Mouse (Mus musculus): ENCODE data around the gene Zfyve28. TPM values are rescaled to one million over a fixed set of nuclear protein-coding genes. Genes with fewer than 3 reads are reported as not detected.

Zfyve28 gene
- total and polyA plus RNA-seq, 2 experiments from 2014 or later, result 3.0 to 10.0 TPM

- DNase-seq (ENCODE audit: low spot score) (no peak), ATAC-seq (ENCODE audit: low FRiP score) (no peak)
- no peak overlapping the region for H3K27ac ChIP-seq (ENCODE audit: low read depth, low read length)
- H3K4me3 ChIP-seq (ENCODE audit: low read depth, low read length), result no peak overlapping the region
- no peaks in the 10 kb centered on the region for H3K27me3 ChIP-seq (ENCODE audit: insufficient read depth, low read length)
- H3K36me3 ChIP-seq (ENCODE audit: insufficient read depth, low read length), result no peaks in the 10 kb centered on the region
- no peak for TF ChIP-seq CTCF (IDR thresholded peaks at IDR 0.05)
- H3K4me1 ChIP-seq (ENCODE audit: insufficient read depth, low read length), result no peaks in the 10 kb centered on the region
- H3K4me2 ChIP-seq (ENCODE audit: low read depth, low read length, poor library complexity, severe bottlenecking), result no peak overlapping the region
- WGBS, result 80% methylated on average over 2 of the region's 2 CpGs
- no peaks in the 10 kb centered on the region for H3K9me3 ChIP-seq (ENCODE audit: low read length)
- H3K9ac ChIP-seq (replicated peaks; ENCODE audit: low read length, poor library complexity, severe bottlenecking), result no peak overlapping the region
Measured at GRCm38 (mm10) chr5:34205788-34206187, 82.5 kb downstream of the Zfyve28 start.

GRCm38 (mm10) chr5:34204911-34205310 lies 83.3 kb downstream of the Zfyve28 start:
- ATAC-seq (ENCODE audit: low FRiP score) (no peak), DNase-seq (ENCODE audit: low spot score) (peak; percentile 15)
- 77% methylated on average over 2 of the region's 2 CpGs for WGBS
- peak; percentile 52 for TF ChIP-seq CTCF (IDR thresholded peaks at IDR 0.05)
- H3K27me3 ChIP-seq (ENCODE audit: insufficient read depth, low read length), result no peaks in the 10 kb centered on the region
- H3K9me3 ChIP-seq (ENCODE audit: low read length), result no peaks in the 10 kb centered on the region
- no peak overlapping the region for H3K9ac ChIP-seq (replicated peaks; ENCODE audit: low read length, poor library complexity, severe bottlenecking)
- no peaks in the 10 kb centered on the region for H3K36me3 ChIP-seq (ENCODE audit: insufficient read depth, low read length)
- H3K4me3 ChIP-seq (ENCODE audit: low read depth, low read length), result no peak overlapping the region
- H3K27ac ChIP-seq (ENCODE audit: low read depth, low read length), result no peak overlapping the region
- H3K4me1 ChIP-seq (ENCODE audit: insufficient read depth, low read length), result no peaks in the 10 kb centered on the region
- H3K4me2 ChIP-seq (ENCODE audit: low read depth, low read length, poor library complexity, severe bottlenecking), result no peak overlapping the region

- DNase-seq (ENCODE audit: low spot score) (no peak), ATAC-seq (ENCODE audit: low FRiP score) (no peak)
- 82% methylated on average over 4 of the region's 4 CpGs for WGBS
- no peak overlapping the region for H3K27ac ChIP-seq (ENCODE audit: low read depth, low read length)
- H3K36me3 ChIP-seq (ENCODE audit: insufficient read depth, low read length), result peaks cover 11% of the 10 kb centered on the region; the same call in 1 of the 2 replicates
- no peak overlapping the region for H3K4me3 ChIP-seq (ENCODE audit: low read depth, low read length)
- no peak overlapping the region for H3K9ac ChIP-seq (replicated peaks; ENCODE audit: low read length, poor library complexity, severe bottlenecking)
- no peaks in the 10 kb centered on the region for H3K27me3 ChIP-seq (ENCODE audit: insufficient read depth, low read length)
- H3K4me1 ChIP-seq (ENCODE audit: insufficient read depth, low read length), result no peaks in the 10 kb centered on the region
- no peak overlapping the region for H3K4me2 ChIP-seq (ENCODE audit: low read depth, low read length, poor library complexity, severe bottlenecking)
- no peak for TF ChIP-seq CTCF (IDR thresholded peaks at IDR 0.05)
- H3K9me3 ChIP-seq (ENCODE audit: low read length), result no peaks in the 10 kb centered on the region
Measured at GRCm38 (mm10) chr5:34202006-34202405, 86.2 kb downstream of the Zfyve28 start.

DNA sequence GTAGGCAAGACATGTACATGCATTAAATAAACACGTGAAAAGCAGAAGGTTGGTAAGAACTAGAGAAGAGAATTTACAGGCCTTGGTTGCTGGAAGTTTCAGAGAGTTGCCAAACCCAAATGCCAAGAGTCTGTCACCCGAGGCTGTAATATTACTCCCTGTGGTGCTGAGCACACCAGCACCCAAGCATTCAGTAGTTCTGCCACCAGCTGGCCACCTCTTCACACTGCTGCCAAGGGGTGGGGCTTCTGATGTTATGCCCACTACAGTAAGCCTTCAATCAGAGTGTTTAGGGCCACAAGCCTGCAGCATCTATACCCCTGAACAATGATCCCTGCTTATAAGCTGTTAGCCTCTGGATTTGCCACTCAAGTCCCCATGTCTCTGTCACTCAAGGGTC lies 86.9 kb downstream of the Zfyve28 start:
- H3K9me3 ChIP-seq (ENCODE audit: low read length), result no peaks in the 10 kb centered on the region
- H3K4me1 ChIP-seq (ENCODE audit: insufficient read depth, low read length), result no peaks in the 10 kb centered on the region
- H3K36me3 ChIP-seq (ENCODE audit: insufficient read depth, low read length), result peaks cover 11% of the 10 kb centered on the region; the same call in 1 of the 2 replicates
- TF ChIP-seq CTCF (IDR thresholded peaks at IDR 0.05), result no peak
- H3K4me2 ChIP-seq (ENCODE audit: low read depth, low read length, poor library complexity, severe bottlenecking), result no peak overlapping the region
- H3K27ac ChIP-seq (ENCODE audit: low read depth, low read length), result no peak overlapping the region
- no peak overlapping the region for H3K4me3 ChIP-seq (ENCODE audit: low read depth, low read length)
- H3K27me3 ChIP-seq (ENCODE audit: insufficient read depth, low read length), result no peaks in the 10 kb centered on the region
- 79% methylated on average over 2 of the region's 2 CpGs for WGBS
- DNase-seq (ENCODE audit: low spot score), result peak; percentile 15
- H3K9ac ChIP-seq (replicated peaks; ENCODE audit: low read length, poor library complexity, severe bottlenecking), result no peak overlapping the region
- ATAC-seq (ENCODE audit: low FRiP score), result no peak

DNA sequence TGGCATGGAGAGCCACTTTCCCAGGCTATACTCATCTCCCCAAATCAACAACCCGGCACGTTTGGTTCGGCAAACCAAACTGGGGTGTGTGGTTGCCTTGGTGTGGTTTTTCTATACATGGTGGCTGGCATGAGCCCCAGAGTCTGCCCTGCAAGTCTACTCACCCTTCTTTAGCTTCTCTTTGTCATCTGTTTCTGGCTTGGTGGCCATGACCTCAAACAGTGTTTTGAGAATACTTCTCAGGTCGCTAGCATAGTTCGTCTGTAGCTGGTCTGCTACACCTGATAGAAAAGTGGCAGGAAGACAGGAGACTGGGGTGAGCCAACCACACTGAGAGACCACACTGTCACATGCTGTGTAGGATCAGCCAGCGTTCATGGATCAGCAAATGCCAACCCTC lies 89.6 kb downstream of the Zfyve28 start:
- Histone ChIP-seq H3K9ac (replicated peaks; ENCODE audit: low read length, poor library complexity, severe bottlenecking) (no peak overlapping the region), H3K4me1 (ENCODE audit: insufficient read depth, low read length) (no peaks in the 10 kb centered on the region), H3K4me2 (ENCODE audit: low read depth, low read length, poor library complexity, severe bottlenecking) (no peak overlapping the region), H3K27me3 (ENCODE audit: insufficient read depth, low read length) (no peaks in the 10 kb centered on the region), H3K27ac (ENCODE audit: low read depth, low read length) (no peak overlapping the region), H3K36me3 (ENCODE audit: insufficient read depth, low read length) (peaks cover 11% of the 10 kb centered on the region), H3K9me3 (ENCODE audit: low read length) (no peaks in the 10 kb centered on the region), H3K4me3 (ENCODE audit: low read depth, low read length) (no peak overlapping the region)
- ATAC-seq (ENCODE audit: low FRiP score), result no peak
- 86% methylated on average over 6 of the region's 6 CpGs for WGBS
- no peak for TF ChIP-seq CTCF (IDR thresholded peaks at IDR 0.05)
- DNase-seq (ENCODE audit: low spot score), result no peak

DNA sequence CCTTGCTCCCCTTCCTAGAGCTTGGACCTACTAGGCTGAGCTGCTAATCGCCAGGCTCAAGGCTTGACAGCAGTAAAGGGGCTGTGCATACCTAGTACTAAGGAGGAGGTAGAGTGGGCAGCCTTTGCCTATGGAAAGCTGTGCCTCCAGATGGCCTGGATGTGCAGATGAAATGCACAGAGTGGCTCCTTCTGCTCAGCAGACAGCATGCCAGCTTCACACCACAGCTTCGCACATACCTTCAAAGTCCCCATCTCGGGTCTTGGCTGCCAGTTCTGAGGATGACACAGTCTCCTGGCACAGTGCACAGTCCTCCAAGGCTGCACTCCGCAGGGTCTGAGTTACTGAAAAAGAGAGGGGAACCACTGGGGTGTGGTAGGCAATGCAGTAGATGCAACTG lies 91.0 kb downstream of the Zfyve28 start:
- H3K27ac ChIP-seq (ENCODE audit: low read depth, low read length), result no peak overlapping the region
- H3K4me2 ChIP-seq (ENCODE audit: low read depth, low read length, poor library complexity, severe bottlenecking), result no peak overlapping the region
- no peaks in the 10 kb centered on the region for H3K4me1 ChIP-seq (ENCODE audit: insufficient read depth, low read length)
- ATAC-seq (ENCODE audit: low FRiP score) (no peak), DNase-seq (ENCODE audit: low spot score) (peak; percentile 42)
- H3K36me3 ChIP-seq (ENCODE audit: insufficient read depth, low read length), result peaks cover 11% of the 10 kb centered on the region
- TF ChIP-seq CTCF (IDR thresholded peaks at IDR 0.05), result no peak
- H3K4me3 ChIP-seq (ENCODE audit: low read depth, low read length), result no peak overlapping the region
- no peak overlapping the region for H3K9ac ChIP-seq (replicated peaks; ENCODE audit: low read length, poor library complexity, severe bottlenecking)
- H3K27me3 ChIP-seq (ENCODE audit: insufficient read depth, low read length), result no peaks in the 10 kb centered on the region
- 85% methylated on average over 4 of the region's 4 CpGs for WGBS
- no peaks in the 10 kb centered on the region for H3K9me3 ChIP-seq (ENCODE audit: low read length)

All from midbrain, postnatal 0 days (tissue).